Mouse (Mus musculus) left cerebral cortex, adult 8-10 months (tissue): Measurements from ENCODE around the gene Qpct. TPM values are rescaled to one million over a fixed set of nuclear protein-coding genes. Genes with fewer than 3 reads are reported as not detected.

Source experiments
- total RNA-seq, 4 experiments: library from RNA; stranded (reverse); gene quantifications; 2 replicates each; pipeline ENCODE4 v1.2.4; 2022

The Qpct gene
- total RNA-seq, 4 experiments from 2014 or later = 10.6 to 16.3 (median 13.5) TPM

Other genes starting within 250 kb of the Qpct start
- gene Heatr5b, start 216.5 kb upstream of the Qpct start, total RNA-seq = 10 to 100 TPM; 47.8 to 56.1 (median 53.1) TPM
- 10 to 100 TPM; 30.0 to 41.6 (median 38.7) TPM for gene Gpatch11, start 216.3 kb upstream of the Qpct start, total RNA-seq
- 10 to 100 TPM in 1 of 4 experiments, 1 to 10 TPM in 3; 5.8 to 13.6 (median 8.0) TPM for gene Eif2ak2, start 169.3 kb upstream of the Qpct start, total RNA-seq
- under 1 TPM in 2 of 4 experiments, not detected in 2; 0.46 to 0.68 TPM for gene Sult6b1, start 144.9 kb upstream of the Qpct start, total RNA-seq
- 10 to 100 TPM; 24.4 to 31.5 (median 28.3) TPM for gene Cebpzos, start 135.4 kb upstream of the Qpct start, total RNA-seq
- 10 to 100 TPM; 30.0 to 33.4 (median 31.0) TPM for gene Cebpz, start 114.8 kb upstream of the Qpct start, total RNA-seq
- gene Ndufaf7, start 114.8 kb upstream of the Qpct start, total RNA-seq = 10 to 100 TPM; 47.1 to 57.8 (median 51.7) TPM
- gene Prkd3, start 31.1 kb upstream of the Qpct start, total RNA-seq = 10 to 100 TPM; 13.2 to 14.5 (median 13.8) TPM